Mouse (Mus musculus) heart, embryonic 11.5 days (tissue): ENCODE measurements at regions not wholly inside any gene's neighbourhood (a gene's known extent, or its start where the extent isn't known, plus 50 kb on each side); places are given as distances from the start of the nearest gene placed in this dataset.

Experiments
- ATAC-seq: fragments of 200-750 bp; cut with Nextera tagmentation; replicated peaks from 2 replicates; pipeline ENCODE4 v1.8.0; 2017; ENCODE audit warnings: moderate library complexity; ENCODE audit not compliant: insufficient number of reproducible peaks, low FRiP score, low TSS enrichment
- H3K27ac ChIP-seq: fragments of 300-500 bp; sonication (generic); 2 replicates; pipeline ENCODE4 v1.5.1; 2014; ENCODE audit warnings: mild to moderate bottlenecking, low read depth, low read length
- H3K27me3 ChIP-seq: fragments of 300-500 bp; sonication (generic); 2 replicates; pipeline ENCODE4 v1.6.1; 2014; ENCODE audit warnings: mild to moderate bottlenecking, low read length, mixed read lengths; ENCODE audit not compliant: control insufficient read depth, insufficient read depth
- H3K36me3 ChIP-seq: fragments of 300-500 bp; sonication (generic); 2 replicates; pipeline ENCODE4 v1.6.1; 2014; ENCODE audit warnings: mild to moderate bottlenecking, low read length, moderate library complexity, mixed read lengths; ENCODE audit not compliant: control insufficient read depth, insufficient read depth
- H3K4me1 ChIP-seq: fragments of 300-500 bp; sonication (generic); 2 replicates; pipeline ENCODE4 v1.6.1; 2014; ENCODE audit warnings: low read length; ENCODE audit not compliant: control insufficient read depth, insufficient read depth
- H3K4me2 ChIP-seq: fragments of 300-500 bp; sonication (generic); 2 replicates; pipeline ENCODE4 v1.6.1; 2014; ENCODE audit warnings: mild to moderate bottlenecking, moderate library complexity
- H3K4me3 ChIP-seq: fragments of 300-500 bp; sonication (generic); 2 replicates; pipeline ENCODE4 v1.5.1; 2014; ENCODE audit warnings: low read depth, low read length
- H3K9ac ChIP-seq: fragments of 300-500 bp; sonication (generic); 2 replicates; pipeline ENCODE4 v1.6.1; 2014; ENCODE audit warnings: mild to moderate bottlenecking, low read depth, low read length, moderate library complexity
- H3K9me3 ChIP-seq: fragments of 300-500 bp; sonication (generic); replicated peaks from 2 replicates; pipeline ENCODE4 v1.6.1; 2016; ENCODE audit warnings: low read length; ENCODE audit not compliant: control insufficient read depth
- WGBS: fragments of 180-500 bp; shearing (Covaris S2); extraction: QIAGEN DNeasy Blood & Tissue Kit; methylation state at CpG from one replicate; pipeline ENCODE4 v1.1.7; 2014; ENCODE audit not compliant: insufficient replicate concordance; 5-methylcytosine and 5-hydroxymethylcytosine counted together

GRCm38 (mm10) chr11:19823461-19823895, 100.7 kb upstream of the Spred2 start:
- H3K36me3 ChIP-seq: no peaks in the 10 kb centered on the region
- no peak overlapping the region for H3K9ac ChIP-seq
- 1% methylated on average over 3 of the region's 3 CpGs for WGBS
- no peak overlapping the region for H3K27ac ChIP-seq
- H3K4me3 ChIP-seq: no peak overlapping the region
- ATAC-seq: no peak
- no peaks in the 10 kb centered on the region for H3K27me3 ChIP-seq
- no peaks in the 10 kb centered on the region for H3K9me3 ChIP-seq
- no peaks in the 10 kb centered on the region for H3K4me1 ChIP-seq
- H3K4me2 ChIP-seq: no peak overlapping the region

- Histone ChIP-seq H3K36me3 (no peaks in the 10 kb centered on the region), H3K27ac (no peak overlapping the region), H3K9ac (no peak overlapping the region), H3K4me1 (no peaks in the 10 kb centered on the region), H3K4me2 (no peak overlapping the region), H3K27me3 (no peaks in the 10 kb centered on the region), H3K4me3 (no peak overlapping the region), H3K9me3 (no peaks in the 10 kb centered on the region)
- 83% methylated on average over 13 of the region's 13 CpGs for WGBS
- ATAC-seq: no peak
Observed at GRCm38 (mm10) chr11:19826481-19827185, 97.5 kb upstream of the Spred2 start.

- WGBS: 56% methylated on average over 11 of the region's 11 CpGs
- no peak for ATAC-seq
- Histone ChIP-seq H3K27ac (no peak overlapping the region), H3K36me3 (no peaks in the 10 kb centered on the region), H3K9me3 (no peaks in the 10 kb centered on the region), H3K4me2 (no peak overlapping the region), H3K9ac (no peak overlapping the region), H3K27me3 (no peaks in the 10 kb centered on the region), H3K4me3 (no peak overlapping the region), H3K4me1 (no peaks in the 10 kb centered on the region)
Observed at GRCm38 (mm10) chr11:19827996-19828395, 96.2 kb upstream of the Spred2 start.

DNA sequence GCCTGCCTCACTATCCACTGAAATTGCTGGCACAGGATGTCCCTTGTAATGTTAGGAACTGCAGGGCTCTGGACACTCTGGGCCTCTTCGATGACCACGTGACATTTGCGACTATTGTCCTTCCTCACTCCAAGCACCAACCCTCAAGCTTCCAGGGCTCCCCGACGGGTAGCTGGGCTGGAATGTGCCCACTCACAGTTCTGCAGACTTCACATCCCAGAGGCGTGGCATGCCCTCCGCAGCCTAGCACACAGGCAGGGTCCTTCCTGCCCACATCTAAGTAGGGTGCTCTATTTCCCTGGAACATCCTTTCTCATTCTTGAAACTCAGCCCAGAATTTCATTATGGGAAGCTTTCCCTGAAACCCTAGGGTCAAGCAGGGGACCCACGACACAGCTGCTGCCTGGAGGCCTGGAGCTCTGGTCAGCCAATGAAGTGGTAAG, 95.2 kb upstream of the Spred2 start:
- no peak overlapping the region for H3K4me3 ChIP-seq
- no peak overlapping the region for H3K9ac ChIP-seq
- no peak overlapping the region for H3K4me2 ChIP-seq
- no peaks in the 10 kb centered on the region for H3K9me3 ChIP-seq
- 51% methylated on average over 8 of the region's 8 CpGs for WGBS
- H3K36me3 ChIP-seq: no peaks in the 10 kb centered on the region
- ATAC-seq: no peak
- no peaks in the 10 kb centered on the region for H3K4me1 ChIP-seq
- no peak overlapping the region for H3K27ac ChIP-seq
- no peaks in the 10 kb centered on the region for H3K27me3 ChIP-seq

DNA sequence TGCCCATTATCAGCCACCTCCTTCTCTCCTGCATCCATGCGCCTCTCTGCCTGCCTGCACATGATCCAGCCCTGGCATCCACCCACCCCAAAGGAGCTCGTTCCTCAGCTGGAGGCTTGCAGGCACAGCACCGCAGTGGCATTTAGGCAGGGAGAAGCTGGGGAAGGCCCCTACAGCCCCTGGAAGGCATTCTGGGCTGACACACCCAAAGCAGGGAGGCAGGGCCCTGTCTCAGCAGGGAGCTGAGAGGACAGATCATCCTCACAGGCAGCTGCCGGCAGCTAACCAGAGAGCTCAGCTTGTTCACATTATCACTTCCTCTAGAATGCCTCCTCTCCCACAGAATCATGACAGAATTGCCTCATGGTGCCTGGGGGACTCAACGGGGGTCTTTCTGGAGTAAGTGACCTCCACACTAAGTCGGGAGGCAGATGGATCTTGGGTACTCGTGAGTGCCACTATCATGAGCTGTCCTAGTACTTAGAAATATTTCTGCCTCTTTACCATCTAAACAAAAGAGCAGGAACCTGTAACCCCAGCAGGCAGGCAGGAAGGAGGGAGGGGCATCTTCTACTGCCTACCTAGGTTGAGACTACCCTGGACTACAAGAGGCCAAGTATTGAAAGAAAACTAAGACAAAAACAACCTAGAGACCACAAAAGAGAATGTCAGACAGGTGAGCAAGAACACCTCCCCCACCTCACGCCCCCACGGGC, 94.5 kb upstream of the Spred2 start:
- ATAC-seq: no peak
- H3K27me3 ChIP-seq: no peaks in the 10 kb centered on the region
- no peak overlapping the region for H3K4me2 ChIP-seq
- no peaks in the 10 kb centered on the region for H3K36me3 ChIP-seq
- H3K27ac ChIP-seq: no peak overlapping the region
- no peaks in the 10 kb centered on the region for H3K9me3 ChIP-seq
- H3K9ac ChIP-seq: no peak overlapping the region
- no peaks in the 10 kb centered on the region for H3K4me1 ChIP-seq
- WGBS: 24% methylated on average over 9 of the region's 9 CpGs
- no peak overlapping the region for H3K4me3 ChIP-seq

- Histone ChIP-seq H3K36me3 (no peaks in the 10 kb centered on the region), H3K4me3 (no peak overlapping the region), H3K9ac (no peak overlapping the region), H3K27me3 (no peaks in the 10 kb centered on the region), H3K9me3 (no peaks in the 10 kb centered on the region), H3K4me1 (no peaks in the 10 kb centered on the region), H3K27ac (no peak overlapping the region), H3K4me2 (no peak overlapping the region)
- ATAC-seq: no peak
- WGBS: 15% methylated on average over 18 of the region's 18 CpGs
Observed at GRCm38 (mm10) chr11:19830280-19831062, 93.7 kb upstream of the Spred2 start.

- no peak for ATAC-seq
Observed at GRCm38 (mm10) chr11:19834561-19834960, 89.6 kb upstream of the Spred2 start.

GRCm38 (mm10) chr11:19835221-19835745, 88.9 kb upstream of the Spred2 start:
- Histone ChIP-seq H3K27me3 (no peaks in the 10 kb centered on the region), H3K9me3 (no peaks in the 10 kb centered on the region), H3K27ac (no peak overlapping the region), H3K4me2 (no peak overlapping the region), H3K4me3 (no peak overlapping the region), H3K9ac (no peak overlapping the region), H3K36me3 (no peaks in the 10 kb centered on the region), H3K4me1 (no peaks in the 10 kb centered on the region)
- ATAC-seq: no peak
- WGBS: 43% methylated on average over 6 of the region's 6 CpGs

More at GRCm38 (mm10) chr11:19834561-19834960, 89.6 kb upstream of the Spred2 start:
- Histone ChIP-seq H3K4me3 (no peak overlapping the region), H3K9me3 (no peaks in the 10 kb centered on the region), H3K9ac (no peak overlapping the region), H3K36me3 (no peaks in the 10 kb centered on the region), H3K27me3 (no peaks in the 10 kb centered on the region), H3K27ac (no peak overlapping the region), H3K4me2 (no peak overlapping the region), H3K4me1 (no peaks in the 10 kb centered on the region)
- WGBS: 79% methylated on average over 8 of the region's 8 CpGs
